9 mouse cellular contexts compared by ENCODE assay signal in the genomic region with DNA sequence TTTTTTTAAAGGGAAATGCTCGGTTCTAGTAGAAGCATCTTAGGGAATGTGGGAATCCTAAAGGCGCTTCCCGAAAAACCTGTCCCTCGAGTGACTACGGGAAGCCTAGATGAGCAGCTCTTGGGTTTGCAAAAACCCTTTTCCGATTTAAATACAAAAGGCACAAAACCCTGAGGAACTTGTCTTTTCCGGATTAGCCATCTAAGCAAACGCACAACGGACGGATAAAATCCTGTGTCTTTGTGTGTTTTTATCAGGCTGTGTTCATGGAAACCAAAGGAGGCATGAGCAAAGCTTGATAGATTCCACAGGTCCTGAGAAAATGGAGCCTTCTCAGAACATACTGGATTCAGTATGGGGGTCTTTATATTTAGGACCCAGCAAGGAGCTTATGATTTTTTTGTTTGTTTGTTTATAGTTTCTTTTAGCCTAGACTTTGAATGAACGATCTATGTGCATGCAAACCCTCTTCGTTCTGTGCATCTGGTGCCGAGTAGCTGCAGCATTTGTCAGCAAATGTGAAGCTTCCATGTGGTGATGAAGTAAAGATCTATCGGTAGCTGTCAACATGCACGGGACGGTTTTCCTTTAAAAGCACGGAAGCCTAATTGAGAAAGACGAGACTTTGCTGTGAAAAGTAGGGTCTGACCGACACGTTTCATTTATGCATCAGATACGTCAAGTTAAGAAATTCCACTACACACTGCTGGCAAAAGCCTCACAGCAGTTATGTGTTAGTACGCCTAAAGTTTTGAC. TPM values are rescaled to one million over a fixed set of nuclear protein-coding genes. Genes with fewer than 3 reads are reported as not detected.
DNase-seq lines count a peak whose midpoint lies in the region; ATAC-seq and TF ChIP-seq lines count a peak whose summit lies in the region.
"Had no signal": no experiment of that assay in that cellular context is flagged by ENCODE, and none has a peak within 500 bp of the region (broad histone marks: within the 10 kb centered on the region; RNA-seq: fewer than 3 reads in every experiment).

No protein-coding gene starts in this region.

- peak overlapping the region; percentile 38 for H3K4me2 ChIP-seq in lung, postnatal 0 days (replicated peaks; ENCODE audit: low read depth, low read length)
- H3K4me2 ChIP-seq in intestine, embryonic 15.5 days (replicated peaks) = peak overlapping the region; percentile 58
- H3K4me2 ChIP-seq in neural tube, embryonic 13.5 days = peak overlapping the region; percentile 65

- peak overlapping the region; percentile 8 for H3K4me3 ChIP-seq in lung, postnatal 0 days (ENCODE audit: low read depth, low read length)
- H3K4me3 ChIP-seq in intestine, embryonic 15.5 days (replicated peaks) = peak overlapping the region; percentile 37
- peak overlapping the region; percentile 49 for H3K4me3 ChIP-seq in neural tube, embryonic 13.5 days

- no peaks in the 10 kb centered on the region for H3K36me3 ChIP-seq in lung, postnatal 0 days (ENCODE audit: insufficient read depth, low read length)
- H3K36me3 ChIP-seq in intestine, embryonic 15.5 days = no peaks in the 10 kb centered on the region
- H3K36me3 ChIP-seq in neural tube, embryonic 13.5 days = no peaks in the 10 kb centered on the region

- H3K27ac ChIP-seq in lung, postnatal 0 days (ENCODE audit: low read length) = no peak overlapping the region
- no peak overlapping the region for H3K27ac ChIP-seq in intestine, embryonic 15.5 days
- peak overlapping the region; percentile 83 for H3K27ac ChIP-seq in neural tube, embryonic 13.5 days (replicated peaks)

- H3K4me1 ChIP-seq in lung, postnatal 0 days (ENCODE audit: insufficient read depth, low read depth, low read length) = no peaks in the 10 kb centered on the region
- H3K4me1 ChIP-seq in intestine, embryonic 15.5 days (replicated peaks) = no peaks in the 10 kb centered on the region
- peaks cover 31% of the 10 kb centered on the region for H3K4me1 ChIP-seq in neural tube, embryonic 13.5 days (replicated peaks)

- no peak for TF ChIP-seq EP300 in lung, postnatal 0 days (IDR thresholded peaks at IDR 0.05)

- 3% methylated on average over 22 of the region's 22 CpGs for WGBS in lung, postnatal 0 days
- WGBS in intestine, embryonic 15.5 days = 4% methylated on average over 22 of the region's 22 CpGs
- under 1% methylated on average over 22 of the region's 22 CpGs for WGBS in neural tube, embryonic 13.5 days

- H3K27me3 ChIP-seq in lung, postnatal 0 days (replicated peaks; ENCODE audit: insufficient read depth, low read length) = no peaks in the 10 kb centered on the region
- H3K27me3 ChIP-seq in intestine, embryonic 15.5 days (replicated peaks) = no peaks in the 10 kb centered on the region
- no peaks in the 10 kb centered on the region for H3K27me3 ChIP-seq in neural tube, embryonic 13.5 days

- H3K9ac ChIP-seq in lung, postnatal 0 days (replicated peaks; ENCODE audit: low read depth) = no peak overlapping the region
- peak overlapping the region; percentile 3; the same call in 1 of the 2 replicates for H3K9ac ChIP-seq in intestine, embryonic 15.5 days
- H3K9ac ChIP-seq in neural tube, embryonic 13.5 days = peak overlapping the region; percentile 80

- peak; percentile 14 for DNase-seq in cerebellum, adult 8-10 months
- DNase-seq in cerebellum, adult 11 months = no peak
- DNase-seq in lung, postnatal 0 days (ENCODE audit: low spot score) = no peak
- no peak for DNase-seq in lung, adult 18-20 months
- DNase-seq in left cerebral cortex, adult 9 months (ENCODE audit: low spot score in 2 of 2) = no peak

- no peaks in the 10 kb centered on the region for H3K9me3 ChIP-seq in lung, postnatal 0 days (ENCODE audit: low read length)
- no peaks in the 10 kb centered on the region for H3K9me3 ChIP-seq in intestine, embryonic 15.5 days
- no peaks in the 10 kb centered on the region for H3K9me3 ChIP-seq in neural tube, embryonic 13.5 days

- no peak for ATAC-seq in lung, postnatal 0 days
- ATAC-seq in intestine, embryonic 15.5 days = no peak
- no peak for ATAC-seq in neural tube, embryonic 13.5 days (ENCODE audit: low read depth)
- no peak for ATAC-seq in inflammation-experienced regulatory T-cells, adult 6 months

- no peak for TF ChIP-seq CTCF in lung, postnatal 0 days (IDR thresholded peaks at IDR 0.05)

RNA-seq across cellular contexts. Expression of gene Csrnp3, which starts 0.6 kb away (rescaled TPM):
- 0.06 and 0.07 TPM in 2 replicates for polyA plus RNA-seq in lung, postnatal 0 days (2015; fragmentation: Nextera tagmentation; extraction: Ambion mirVana)
- polyA plus RNA-seq in intestine, embryonic 15.5 days (2015; fragmentation: Nextera tagmentation; extraction: Ambion mirVana) = 2.7 and 3.0 TPM in 2 replicates
- polyA plus RNA-seq in neural tube, embryonic 13.5 days (2015; fragmentation: Nextera tagmentation; extraction: Ambion mirVana) = 33.4 and 42.1 TPM in 2 replicates
- not detected for polyA plus RNA-seq in inflammation-experienced regulatory T-cells, adult 6 months (2017; shearing (Covaris generic))
- polyA plus RNA-seq: spleen, adult 2 months had no signal
